Mouse (Mus musculus) layer of hippocampus, adult 8-10 months (tissue): ENCODE results near the gene Nmb. TPM values are rescaled to one million over a fixed set of nuclear protein-coding genes. Genes with fewer than 3 reads are reported as not detected.

Experiments
- DNase-seq, 2 experiments: peaks; one replicate each; pipeline ENCODE4 v3.0.0; 2022; ENCODE audit warnings: low spot score in 2 of 2
- total RNA-seq, 4 experiments: library from RNA; stranded (reverse); gene quantifications; 2 replicates each; pipeline ENCODE4 v1.2.4; 2022

The Nmb gene
- total RNA-seq, 4 experiments from 2014 or later: 8.3 to 12.2 (median 9.2) TPM

DNA sequence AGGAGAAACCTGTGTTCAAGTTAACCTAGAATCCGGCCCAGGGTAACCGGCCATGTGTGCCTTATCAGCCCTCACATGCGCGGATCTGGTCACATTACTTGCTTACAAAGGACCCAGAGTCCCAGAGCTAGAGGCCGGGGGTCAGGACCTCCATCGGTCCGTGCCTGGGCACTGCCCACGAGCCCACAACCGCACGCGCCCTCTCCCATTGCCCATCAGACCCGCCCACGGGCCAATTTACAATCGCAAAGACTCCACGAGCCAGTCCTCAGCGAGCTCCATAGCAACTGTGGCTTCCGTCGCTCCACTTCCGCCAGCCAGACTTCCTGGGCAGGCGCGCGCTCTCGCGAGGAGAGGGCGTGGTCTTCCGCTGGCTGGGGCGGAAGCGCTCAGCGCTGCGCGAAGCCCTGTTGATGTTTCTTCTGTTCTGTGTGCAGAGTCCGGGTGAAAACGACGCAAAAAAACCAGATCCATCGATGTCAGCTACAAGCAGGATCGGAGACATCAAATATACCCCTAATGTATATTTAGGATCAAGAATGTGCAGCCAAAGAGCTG, 3.9 kb downstream of the Nmb start, which contains the start of gene Wdr73:
TSS of gene Wdr73 (minus strand) at position 326 of the 558 bp plus-strand sequence.
- peak; percentile 86 to 90 for DNase-seq

DNA sequence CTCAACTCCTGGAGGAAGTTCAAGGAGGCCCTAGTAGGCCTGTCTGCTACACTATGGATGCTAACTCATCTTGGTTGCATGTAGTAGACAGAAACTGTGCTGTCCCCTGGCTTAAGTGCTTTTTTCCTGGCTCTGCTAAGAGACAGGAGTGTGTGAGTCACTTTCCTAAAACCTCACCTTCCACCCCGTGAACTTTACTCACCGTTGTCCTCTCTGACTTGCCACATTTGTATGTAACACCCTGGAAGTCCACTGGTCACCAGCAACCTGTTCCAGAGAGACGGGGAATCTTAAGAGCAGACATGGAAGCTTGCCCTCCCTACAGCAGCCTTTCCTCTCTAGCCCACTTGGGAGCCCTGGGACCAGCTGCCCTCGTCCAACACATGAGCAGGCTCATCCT, 7.2 kb downstream of the Nmb start:
- DNase-seq: no peak

DNA sequence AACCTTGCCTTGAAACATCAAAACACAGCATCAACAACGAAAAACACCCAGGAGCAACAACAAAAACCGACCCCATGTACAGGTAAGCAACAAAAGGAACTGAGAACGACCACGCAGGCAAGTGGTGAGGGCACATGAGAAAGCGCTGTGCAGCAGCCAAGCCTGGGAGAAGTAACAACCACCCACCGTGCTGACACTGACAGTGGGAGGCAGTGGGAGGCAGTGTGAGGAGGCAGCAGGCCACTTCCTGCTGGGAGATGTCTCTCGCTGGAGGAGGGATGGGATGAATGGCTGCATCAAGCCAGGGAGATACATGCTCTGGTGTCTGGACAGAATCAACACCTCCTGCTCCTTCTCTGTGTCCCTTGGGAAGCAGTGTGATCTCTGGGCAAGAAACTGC, 7.7 kb downstream of the Nmb start:
- DNase-seq: no peak

DNA sequence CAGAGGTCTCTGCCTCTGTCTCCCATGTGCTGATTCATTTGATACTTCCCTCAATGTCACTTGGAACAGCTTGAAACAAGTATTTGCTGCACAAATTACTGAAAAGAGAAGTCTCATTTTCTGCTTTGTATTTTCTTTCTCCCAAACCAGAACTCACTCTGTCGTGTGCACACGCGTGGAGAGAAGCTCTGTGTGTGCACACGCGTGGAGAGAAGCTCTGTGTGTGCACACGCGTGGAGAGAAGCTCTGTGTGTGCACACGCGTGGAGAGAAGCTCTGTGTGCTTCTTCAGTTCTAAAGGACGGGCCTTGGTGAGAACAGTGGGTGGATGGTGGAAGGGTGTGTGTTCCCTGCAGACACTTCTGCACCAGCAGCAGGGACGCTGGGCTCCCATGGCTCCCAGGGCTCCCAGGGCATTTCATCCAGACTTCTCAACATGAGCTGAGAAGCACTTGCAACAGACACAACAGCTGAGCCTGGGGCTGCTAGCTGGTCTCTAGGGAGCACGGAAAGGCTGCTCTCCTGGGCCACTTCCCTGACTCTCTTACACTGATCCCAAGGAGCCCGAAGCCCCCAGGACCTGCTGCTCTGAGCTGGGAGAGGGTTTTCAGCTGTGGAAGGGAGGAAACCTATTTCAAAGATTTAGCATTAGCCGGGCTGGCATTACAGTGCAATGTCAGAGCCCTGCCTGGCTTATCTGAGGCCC, 9.9 kb downstream of the Nmb start:
- DNase-seq: no peak

DNA sequence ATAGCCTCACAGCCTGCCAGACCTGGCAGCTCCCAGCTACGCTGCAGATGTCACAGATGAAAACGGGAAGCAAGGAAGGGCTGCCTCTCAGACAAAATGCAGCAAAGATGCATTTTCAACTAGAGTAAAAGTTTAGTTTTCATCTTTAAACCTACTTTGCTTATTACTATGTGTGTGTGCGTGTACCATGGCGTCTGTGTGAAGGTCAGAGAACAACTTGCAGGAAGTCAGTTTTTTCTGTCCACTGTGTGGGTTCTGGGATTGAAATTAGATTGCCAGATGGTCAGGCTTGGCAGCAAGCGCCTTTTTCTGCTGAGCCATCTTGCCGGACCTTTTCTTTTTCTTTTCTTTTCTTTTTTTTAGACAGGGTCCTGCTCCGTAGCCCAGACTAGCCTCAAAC, 10.7 kb downstream of the Nmb start:
- DNase-seq: no peak

DNA sequence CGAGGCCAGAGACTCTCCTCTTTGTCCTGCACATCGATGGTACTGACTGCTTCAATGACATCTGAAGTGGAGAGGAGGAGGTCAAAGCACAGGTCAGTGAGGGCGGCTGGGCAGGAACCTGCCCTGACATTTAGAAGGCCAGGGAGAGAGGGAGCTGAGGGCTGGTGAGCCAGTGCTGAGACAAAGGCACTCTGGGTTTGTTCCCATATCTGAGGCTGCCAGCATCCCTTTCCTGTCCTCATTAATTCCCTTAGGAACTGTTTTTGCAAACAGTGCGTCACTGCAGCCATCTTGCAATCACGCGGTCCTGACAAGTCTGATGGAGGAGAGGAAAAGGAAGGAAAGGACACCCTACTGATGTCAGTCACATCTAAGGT, 11.1 kb downstream of the Nmb start:
- DNase-seq: no peak

DNA sequence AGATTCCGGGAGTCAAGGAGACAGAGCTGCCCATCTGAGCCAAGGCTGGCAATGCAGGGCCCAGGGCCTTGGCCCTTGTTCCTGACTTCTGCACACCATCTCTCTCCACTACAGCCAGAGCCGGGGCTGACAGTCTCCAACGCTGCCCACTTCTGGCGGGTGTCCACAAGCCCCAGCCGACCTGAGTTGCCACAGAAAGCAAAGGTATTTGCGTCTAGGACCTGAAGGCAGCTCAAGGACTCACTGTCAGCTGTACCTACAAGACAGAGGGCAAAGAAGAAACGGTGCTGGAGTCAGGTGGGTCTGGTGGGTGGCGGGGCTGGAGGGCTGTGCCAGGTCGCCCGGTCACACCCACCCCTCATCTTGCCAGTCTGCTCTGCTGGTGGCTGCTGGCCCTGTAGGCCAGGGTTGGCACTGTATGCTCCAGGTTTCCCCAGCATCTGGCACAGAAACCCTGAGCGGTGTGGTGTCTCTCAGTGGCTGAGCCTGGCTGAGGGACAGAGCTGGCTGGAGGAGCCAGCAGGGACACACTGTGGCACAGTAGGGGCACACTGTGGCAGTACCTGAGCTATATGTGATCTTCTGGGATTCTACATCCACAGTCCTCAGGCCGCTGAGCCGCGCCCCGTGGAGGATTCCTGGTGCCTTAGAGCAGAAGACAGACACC, 11.7 kb downstream of the Nmb start:
- DNase-seq: no peak

DNA sequence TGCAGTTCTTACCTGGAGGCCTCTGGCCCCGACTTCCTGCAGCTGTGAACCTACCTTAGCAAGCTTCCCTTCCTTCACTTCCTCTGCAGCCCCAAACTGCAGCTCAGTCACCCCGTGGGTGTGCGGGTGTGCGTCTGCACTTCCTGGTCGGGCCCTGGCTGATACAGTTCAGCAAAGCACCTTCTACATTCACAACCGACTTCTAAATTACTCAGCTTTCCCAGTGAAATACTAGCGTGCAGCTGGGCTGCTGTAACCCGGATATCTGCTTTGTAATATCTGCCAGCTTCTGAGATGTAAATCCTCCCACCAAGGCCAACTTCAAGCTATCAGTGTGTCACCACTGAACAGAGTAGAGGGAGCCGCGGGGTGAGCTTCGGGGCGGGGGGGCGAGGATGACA, 15.0 kb downstream of the Nmb start:
- DNase-seq: no peak

DNA sequence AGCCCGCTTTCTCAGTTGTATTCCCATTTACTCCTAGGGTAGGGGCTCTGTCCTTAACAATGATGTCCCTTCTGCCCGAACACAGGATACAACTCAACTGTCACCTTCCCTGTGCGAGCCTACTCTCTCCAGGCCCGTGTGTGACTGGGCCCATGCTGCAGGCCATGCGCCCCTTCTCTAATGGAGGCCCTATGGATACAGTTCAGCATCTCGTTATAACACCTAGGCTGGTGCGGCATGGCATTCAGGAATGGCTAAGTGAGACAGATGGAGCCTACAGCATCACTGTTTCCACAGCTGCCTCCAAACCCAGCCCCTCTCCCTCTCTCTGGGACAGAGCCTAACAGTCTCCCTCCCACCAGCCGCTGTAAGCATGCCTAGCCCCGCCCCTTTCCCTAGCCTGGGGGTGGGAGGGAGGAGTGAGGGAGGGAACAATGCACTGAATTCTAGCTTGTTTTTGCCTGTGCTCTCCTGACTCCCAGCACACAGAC, 15.8 kb downstream of the Nmb start:
- DNase-seq: no peak

DNA sequence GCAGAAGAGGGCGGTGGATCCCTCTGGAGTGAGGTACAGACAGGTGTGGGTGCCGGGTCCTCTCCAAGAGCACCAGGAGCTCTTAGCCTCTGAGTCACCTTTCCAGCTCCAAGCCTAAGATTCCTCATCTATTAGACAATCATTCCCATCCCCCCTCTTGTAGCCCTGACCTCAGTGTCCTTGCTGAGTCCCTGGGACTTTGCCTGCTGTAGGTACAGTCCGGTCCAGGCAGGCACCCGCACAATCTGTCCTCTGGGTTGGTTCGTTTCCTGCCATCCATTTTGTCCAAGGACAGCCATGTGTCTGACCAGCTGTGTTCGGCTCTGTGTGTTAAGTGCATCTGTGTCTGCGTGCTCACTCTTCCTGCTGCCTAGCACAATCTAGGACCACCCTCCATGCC, 16.3 kb downstream of the Nmb start:
- DNase-seq: no peak

DNA sequence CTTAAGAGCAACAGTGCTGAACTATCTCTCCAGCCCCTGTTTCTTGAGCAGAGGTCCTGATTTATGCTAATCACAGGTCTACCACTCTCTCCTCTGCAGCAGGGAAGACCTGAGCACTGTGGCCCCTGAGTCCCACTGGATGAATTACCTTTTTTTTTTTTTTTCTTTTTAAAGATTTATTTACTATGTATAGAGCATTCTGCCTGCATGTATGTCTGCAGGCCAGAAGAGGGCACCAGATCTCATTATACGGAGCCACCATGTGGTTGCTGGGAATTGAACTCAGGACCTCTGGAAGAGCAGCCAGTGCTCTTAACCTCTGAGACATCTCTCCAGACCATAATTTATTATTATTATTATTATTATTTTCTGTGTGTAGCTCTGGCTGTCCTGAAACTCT, 19.2 kb downstream of the Nmb start:
- no peak for DNase-seq

DNA sequence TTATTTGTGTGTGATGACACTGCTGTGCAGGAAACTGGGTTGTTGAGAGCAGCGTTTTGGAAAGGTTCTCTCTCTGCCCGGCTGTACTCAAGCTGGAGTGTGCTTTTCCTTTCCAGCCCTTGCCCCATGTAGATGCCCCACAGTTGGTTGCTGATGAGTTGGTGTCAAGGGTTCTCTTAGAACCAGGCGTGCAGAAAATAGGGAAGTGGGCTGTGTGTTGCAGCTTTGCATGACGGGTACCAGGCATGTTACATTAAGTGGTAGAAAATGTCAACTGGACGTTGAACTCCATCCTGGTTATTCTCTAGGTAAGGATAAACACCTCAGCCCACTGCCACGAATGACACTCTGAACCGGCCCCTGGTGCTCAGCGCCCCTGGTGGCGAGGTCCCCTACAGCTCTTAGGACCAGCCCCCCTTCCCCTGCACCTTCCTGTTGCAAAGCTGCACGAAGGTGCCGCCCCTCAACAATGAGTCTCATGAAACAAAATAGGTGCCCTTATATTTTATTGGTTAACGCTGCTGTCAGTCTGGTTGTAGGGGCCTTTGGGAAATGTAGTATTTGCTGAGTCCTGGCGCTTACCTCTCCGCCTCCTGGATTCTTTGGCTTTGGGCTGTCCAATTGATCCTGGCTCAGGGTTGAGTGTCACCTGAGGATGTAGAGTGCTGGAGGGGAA, 21.9 kb downstream of the Nmb start:
- DNase-seq: peak; percentile 58 to 72

DNA sequence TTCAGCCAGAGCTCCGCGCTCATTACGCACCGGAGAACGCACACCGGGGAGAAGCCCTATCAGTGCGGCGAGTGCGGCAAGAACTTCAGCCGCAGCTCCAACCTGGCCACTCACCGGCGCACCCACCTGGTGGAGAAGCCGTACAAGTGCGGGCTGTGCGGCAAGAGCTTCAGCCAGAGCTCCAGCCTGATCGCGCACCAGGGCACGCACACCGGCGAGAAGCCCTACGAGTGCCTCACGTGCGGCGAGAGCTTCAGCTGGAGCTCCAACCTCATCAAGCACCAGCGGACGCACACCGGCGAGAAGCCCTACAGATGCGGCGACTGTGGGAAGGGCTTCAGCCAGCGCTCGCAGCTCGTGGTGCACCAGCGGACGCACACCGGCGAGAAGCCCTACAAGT, 29.1 kb downstream of the Nmb start:
- DNase-seq: no peak

DNA sequence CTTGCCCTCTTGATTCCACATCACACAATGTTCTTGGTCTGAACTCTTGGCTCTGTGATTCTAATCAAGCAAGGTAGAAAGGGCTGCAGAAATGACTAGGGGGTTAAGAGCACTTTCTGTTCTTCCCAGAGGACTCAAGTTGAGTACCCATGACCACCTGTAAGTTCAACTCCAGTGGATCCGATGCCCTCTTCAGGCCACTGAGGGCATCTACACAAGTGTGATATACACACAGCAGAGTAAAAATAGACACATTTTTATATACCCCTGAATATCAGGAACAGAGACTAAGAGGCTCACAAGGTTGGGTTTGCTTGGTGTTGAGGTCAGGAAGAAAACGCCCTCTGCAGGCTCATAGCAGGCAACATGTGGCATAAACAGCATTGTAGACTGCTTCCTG, 31.2 kb downstream of the Nmb start:
- DNase-seq: no peak

DNA sequence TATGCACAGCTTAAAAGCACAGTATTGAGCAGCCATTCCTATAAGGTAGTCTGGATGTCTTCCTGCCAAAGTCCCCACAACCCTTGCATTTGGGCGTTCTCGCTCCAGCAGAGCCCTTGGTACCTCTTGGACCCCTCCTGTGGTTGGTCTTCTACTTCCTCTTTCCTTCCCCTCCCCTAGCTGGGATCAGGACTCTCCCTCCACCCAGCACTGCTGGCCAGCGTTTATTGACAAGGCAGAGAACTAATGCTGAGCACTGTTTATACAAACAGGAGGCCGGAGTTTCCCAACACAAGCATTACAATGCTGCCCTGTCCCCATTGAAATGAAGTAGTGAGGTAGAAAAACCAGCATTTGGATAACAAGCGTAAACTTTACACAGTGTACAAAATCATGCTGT, 31.8 kb downstream of the Nmb start:
- DNase-seq: no peak

DNA sequence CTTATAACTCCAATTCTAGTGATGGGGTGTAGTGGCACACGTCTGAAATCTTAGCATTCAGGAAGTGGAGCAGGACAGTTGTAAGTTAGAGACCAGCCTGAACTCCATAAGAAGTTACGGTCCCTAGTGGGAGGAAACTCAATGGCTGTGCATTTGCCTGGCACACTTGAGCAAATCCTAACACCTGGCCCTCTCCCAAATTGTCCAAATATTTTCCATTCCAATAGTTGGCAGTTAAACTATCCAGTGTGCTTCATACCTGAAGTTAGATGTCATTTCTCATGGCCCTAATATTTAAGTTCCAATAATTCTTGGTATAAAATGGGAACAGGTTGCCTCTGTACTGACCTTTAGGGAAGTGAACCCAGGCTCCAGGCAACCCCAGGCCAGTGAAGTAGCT, 36.2 kb downstream of the Nmb start:
- no peak for DNase-seq

DNA sequence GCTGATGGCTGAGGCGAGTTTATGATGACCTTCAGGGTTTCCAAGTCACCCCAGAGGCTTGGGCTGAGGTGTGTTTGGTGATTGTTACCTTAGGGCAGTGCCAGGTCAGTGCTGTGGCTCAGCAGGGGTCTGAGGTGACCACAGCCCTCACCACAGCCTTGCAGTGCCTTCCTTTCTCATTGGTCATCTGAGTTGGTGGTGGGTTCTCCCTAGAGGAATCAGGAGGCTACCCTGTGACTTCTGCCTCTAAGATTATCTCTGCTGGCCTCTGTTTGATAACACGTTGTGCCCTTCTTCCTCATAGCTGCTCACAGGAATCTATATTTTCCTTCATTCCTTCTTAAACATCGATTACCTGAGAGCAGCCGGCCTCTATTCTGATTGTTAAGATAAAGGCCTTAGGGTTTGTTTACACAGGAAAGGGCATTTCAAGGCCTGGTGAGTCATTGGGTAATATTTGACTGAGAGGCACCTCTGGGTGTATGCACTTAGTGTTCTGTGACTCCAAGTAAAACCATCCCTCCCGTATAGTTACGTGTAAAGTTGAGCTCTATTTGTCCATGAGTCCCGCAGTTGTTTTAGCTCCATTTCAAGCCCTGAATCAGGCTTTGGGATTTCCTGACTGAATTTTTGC, 38.2 kb downstream of the Nmb start:
- no peak for DNase-seq

DNA sequence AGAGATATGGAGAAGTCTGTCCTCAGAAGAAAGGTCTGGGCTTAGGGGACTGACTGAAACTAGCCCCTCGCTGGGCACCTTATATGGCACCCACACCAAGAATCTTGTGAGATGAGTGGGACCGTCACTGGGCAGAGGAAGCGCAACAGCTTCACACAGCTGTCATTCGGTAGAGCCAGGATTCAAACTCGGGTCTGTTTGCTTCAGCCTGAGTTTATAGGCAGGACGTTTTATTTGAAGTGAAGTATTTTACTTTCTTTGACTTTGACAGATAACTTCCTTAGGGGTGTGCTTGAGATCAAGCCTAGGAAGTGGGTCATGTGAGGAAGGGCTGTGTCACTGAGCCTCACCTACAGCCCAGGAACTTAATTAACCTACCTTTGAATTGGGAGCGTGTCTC, 39.4 kb downstream of the Nmb start:
- no peak for DNase-seq

DNA sequence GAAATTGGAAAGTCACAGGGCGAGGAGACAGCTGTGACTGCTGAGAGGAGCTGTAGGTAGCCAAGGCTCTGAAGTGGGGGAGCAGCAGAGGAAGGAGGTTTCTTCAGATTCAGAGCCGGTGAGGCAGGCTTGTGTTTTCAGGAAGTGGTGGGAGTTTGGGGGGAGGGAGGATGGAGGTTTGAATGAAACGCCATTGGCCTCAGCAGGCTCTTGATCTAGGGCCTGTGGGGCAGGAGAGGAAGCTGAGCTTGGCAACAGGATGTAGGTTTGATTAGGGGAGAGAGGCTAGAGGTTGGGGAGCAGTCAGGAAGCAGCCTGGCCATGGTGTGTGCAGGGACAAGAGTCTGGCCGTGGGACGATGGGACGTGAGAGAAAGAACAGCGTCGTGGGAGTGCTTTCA, 40.0 kb downstream of the Nmb start:
- no peak for DNase-seq

DNA sequence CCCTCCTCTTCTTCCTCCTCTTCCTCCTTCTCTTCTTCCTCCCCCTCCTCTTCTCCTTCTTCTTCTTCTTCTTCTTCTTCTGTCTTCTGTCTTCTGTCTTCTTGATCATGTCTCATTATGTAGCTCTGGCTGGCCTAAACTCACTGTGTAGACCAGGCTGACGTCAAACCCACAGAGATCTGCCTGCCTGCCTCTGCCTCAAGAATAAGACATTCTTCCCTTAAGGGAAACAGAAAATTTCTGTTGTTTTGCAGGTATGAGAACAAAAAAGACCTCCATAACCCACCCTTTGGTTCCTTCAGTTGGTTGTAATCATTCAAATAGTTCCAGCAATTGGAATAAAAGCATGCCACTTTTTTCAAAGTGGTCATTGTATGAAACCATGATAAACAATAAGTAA, 40.7 kb downstream of the Nmb start:
- no peak for DNase-seq

DNA sequence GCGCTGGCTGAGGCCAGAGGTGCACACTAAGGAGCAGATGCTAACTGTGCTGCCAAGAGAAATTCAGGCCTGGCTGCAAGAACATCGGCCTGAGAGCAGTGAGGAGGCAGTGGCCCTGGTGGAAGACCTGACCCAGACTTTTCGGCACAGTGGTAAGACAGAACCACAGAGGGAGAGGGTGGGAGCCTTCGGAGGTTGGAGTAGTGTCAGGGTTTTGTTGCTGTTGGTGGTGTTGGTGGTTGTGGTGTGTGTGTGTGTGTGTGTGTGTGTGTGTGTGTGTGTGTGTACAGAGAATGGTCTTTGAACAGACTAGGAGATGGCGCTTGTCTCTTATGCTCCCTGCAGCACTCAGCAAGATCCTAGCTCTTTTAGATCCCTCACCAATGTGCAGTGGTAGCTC, 41.4 kb downstream of the Nmb start:
- DNase-seq: no peak

DNA sequence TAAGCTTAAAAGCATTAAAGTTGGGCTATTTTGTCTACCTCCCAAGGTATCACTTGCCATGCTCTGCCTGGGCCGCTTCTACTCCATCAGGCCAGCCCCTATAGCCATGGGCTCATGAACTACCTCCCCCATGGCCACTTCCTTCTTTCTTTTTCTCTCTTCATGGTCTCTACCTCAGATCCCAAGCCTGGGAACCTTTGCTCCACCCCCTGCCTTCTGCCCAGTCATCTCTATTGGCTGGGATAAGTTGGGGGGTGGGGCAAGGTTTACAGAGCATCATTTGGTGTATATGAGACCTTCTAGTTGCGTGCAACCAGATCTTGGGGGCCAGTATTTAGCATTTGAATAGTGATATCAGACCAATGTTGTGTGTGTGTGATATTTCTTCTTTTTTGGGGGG, 42.4 kb downstream of the Nmb start:
- DNase-seq: no peak
